Mouse (Mus musculus): ENCODE measurements around the gene Slc39a8. TPM values are rescaled to one million over a fixed set of nuclear protein-coding genes. Genes with fewer than 3 reads are reported as not detected.

Slc39a8 gene
- polyA plus RNA-seq, 1 experiment from 2014 or later = 16.1 TPM

- no peaks in the 10 kb centered on the region for H3K4me1 ChIP-seq
- H3K27ac ChIP-seq = no peak overlapping the region
- no peaks in the 10 kb centered on the region for H3K36me3 ChIP-seq
- no peak overlapping the region for H3K4me2 ChIP-seq (replicated peaks)
- no peak overlapping the region for H3K9ac ChIP-seq
- WGBS = 84% methylated on average over 14 of the region's 14 CpGs
- ATAC-seq (ENCODE audit: low FRiP score, low read depth) = no peak
- no peak overlapping the region for H3K4me3 ChIP-seq
- no peaks in the 10 kb centered on the region for H3K27me3 ChIP-seq (replicated peaks)
- H3K9me3 ChIP-seq = no peaks in the 10 kb centered on the region
Observed at GRCm38 (mm10) chr3:135854298-135854984, 29.4 kb downstream of the Slc39a8 start.

- no peaks in the 10 kb centered on the region for H3K27me3 ChIP-seq (replicated peaks)
- H3K9me3 ChIP-seq = no peaks in the 10 kb centered on the region
- no peak overlapping the region for H3K9ac ChIP-seq
- ATAC-seq (ENCODE audit: low FRiP score, low read depth) = no peak
- no peak overlapping the region for H3K4me2 ChIP-seq (replicated peaks)
- 85% methylated on average over 6 of the region's 6 CpGs for WGBS
- no peak overlapping the region for H3K4me3 ChIP-seq
- no peak overlapping the region for H3K27ac ChIP-seq
- no peaks in the 10 kb centered on the region for H3K36me3 ChIP-seq
- H3K4me1 ChIP-seq = no peaks in the 10 kb centered on the region
Observed at GRCm38 (mm10) chr3:135854985-135855340, 29.9 kb downstream of the Slc39a8 start.

GRCm38 (mm10) chr3:135856303-135856702 is 31.2 kb downstream of the Slc39a8 start:
- H3K27ac ChIP-seq = no peak overlapping the region
- no peak overlapping the region for H3K9ac ChIP-seq
- H3K4me1 ChIP-seq = no peaks in the 10 kb centered on the region
- H3K4me2 ChIP-seq (replicated peaks) = no peak overlapping the region
- no peak for ATAC-seq (ENCODE audit: low FRiP score, low read depth)
- no peaks in the 10 kb centered on the region for H3K27me3 ChIP-seq (replicated peaks)
- H3K9me3 ChIP-seq = no peaks in the 10 kb centered on the region
- H3K36me3 ChIP-seq = no peaks in the 10 kb centered on the region
- H3K4me3 ChIP-seq = no peak overlapping the region
- 35% methylated on average over 1 of the region's 1 CpGs for WGBS

DNA sequence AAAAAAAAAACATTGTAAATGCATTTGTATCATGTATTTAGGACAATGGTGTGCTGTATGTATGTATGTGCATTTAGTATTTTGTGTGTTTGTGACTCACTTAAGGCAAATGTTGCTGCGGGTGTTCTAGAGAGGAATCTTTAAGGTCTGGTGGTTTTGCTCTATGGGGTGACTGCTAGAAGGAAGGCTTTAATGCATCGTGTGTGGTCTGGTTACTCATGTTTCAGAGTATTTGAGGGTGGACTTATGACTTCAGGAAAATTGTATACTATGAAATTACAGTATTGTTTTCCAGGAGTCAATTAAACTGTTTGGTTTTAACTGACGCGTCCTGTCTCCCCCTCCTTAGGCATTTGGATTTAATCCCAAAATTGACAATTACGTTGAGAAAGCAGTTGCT is 32.1 kb downstream of the Slc39a8 start:
- Histone ChIP-seq H3K36me3 (no peaks in the 10 kb centered on the region), H3K4me3 (no peak overlapping the region), H3K27me3 (replicated peaks) (no peaks in the 10 kb centered on the region), H3K9ac (no peak overlapping the region), H3K4me1 (no peaks in the 10 kb centered on the region), H3K9me3 (no peaks in the 10 kb centered on the region), H3K27ac (no peak overlapping the region), H3K4me2 (replicated peaks) (no peak overlapping the region)
- WGBS = 73% methylated on average over 5 of the region's 5 CpGs
- peak; percentile 57; the same call in 1 of the 2 replicates for ATAC-seq (ENCODE audit: low FRiP score, low read depth)

GRCm38 (mm10) chr3:135859431-135859830 is 34.4 kb downstream of the Slc39a8 start:
- 73% methylated on average over 5 of the region's 5 CpGs for WGBS

DNA sequence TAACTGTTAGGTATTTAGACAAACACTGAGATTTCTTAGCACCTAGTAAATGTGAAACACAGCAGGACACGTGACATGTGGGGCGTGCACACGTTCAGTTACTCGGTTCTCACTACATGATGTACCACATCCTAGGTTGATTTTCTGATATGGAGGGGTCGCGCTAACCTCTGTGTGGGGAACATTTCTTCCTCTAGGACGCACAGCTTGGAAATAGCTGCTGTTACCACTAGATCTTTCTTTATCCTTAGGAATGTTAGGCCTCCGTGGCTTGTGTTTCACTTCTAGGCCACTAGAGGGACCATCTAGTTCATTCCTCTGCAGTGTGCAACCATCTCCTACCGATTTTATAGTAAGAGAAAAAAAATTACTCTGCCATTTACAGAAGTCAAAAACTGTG is 37.7 kb downstream of the Slc39a8 start:
- H3K4me2 ChIP-seq (replicated peaks) = no peak overlapping the region
- H3K36me3 ChIP-seq = no peaks in the 10 kb centered on the region
- H3K9me3 ChIP-seq = no peaks in the 10 kb centered on the region
- 56% methylated on average over 9 of the region's 9 CpGs for WGBS
- no peak overlapping the region for H3K27ac ChIP-seq
- no peak overlapping the region for H3K9ac ChIP-seq
- H3K27me3 ChIP-seq (replicated peaks) = no peaks in the 10 kb centered on the region
- peak; percentile 53; the same call in 1 of the 2 replicates for ATAC-seq (ENCODE audit: low FRiP score, low read depth)
- no peak overlapping the region for H3K4me3 ChIP-seq
- no peaks in the 10 kb centered on the region for H3K4me1 ChIP-seq

More at GRCm38 (mm10) chr3:135859431-135859830, 34.4 kb downstream of the Slc39a8 start:
- no peak overlapping the region for H3K9ac ChIP-seq
- no peaks in the 10 kb centered on the region for H3K4me1 ChIP-seq
- H3K4me3 ChIP-seq = no peak overlapping the region
- H3K27me3 ChIP-seq (replicated peaks) = no peaks in the 10 kb centered on the region
- no peaks in the 10 kb centered on the region for H3K36me3 ChIP-seq
- no peaks in the 10 kb centered on the region for H3K9me3 ChIP-seq
- no peak overlapping the region for H3K27ac ChIP-seq
- H3K4me2 ChIP-seq (replicated peaks) = no peak overlapping the region
- ATAC-seq (ENCODE audit: low FRiP score, low read depth) = no peak

- WGBS = 42% methylated on average over 4 of the region's 4 CpGs
- Histone ChIP-seq H3K4me1 (0 out of 2 replicates have a peak, but pooled peaks cover 5% of the 10 kb centered on the region), H3K27me3 (replicated peaks) (no peaks in the 10 kb centered on the region), H3K27ac (no peak overlapping the region), H3K9me3 (no peaks in the 10 kb centered on the region), H3K9ac (no peak overlapping the region), H3K4me3 (no peak overlapping the region), H3K36me3 (no peaks in the 10 kb centered on the region), H3K4me2 (replicated peaks) (no peak overlapping the region)
- no peak for ATAC-seq (ENCODE audit: low FRiP score, low read depth)
Observed at GRCm38 (mm10) chr3:135869041-135869440, 44.0 kb downstream of the Slc39a8 start.

DNA sequence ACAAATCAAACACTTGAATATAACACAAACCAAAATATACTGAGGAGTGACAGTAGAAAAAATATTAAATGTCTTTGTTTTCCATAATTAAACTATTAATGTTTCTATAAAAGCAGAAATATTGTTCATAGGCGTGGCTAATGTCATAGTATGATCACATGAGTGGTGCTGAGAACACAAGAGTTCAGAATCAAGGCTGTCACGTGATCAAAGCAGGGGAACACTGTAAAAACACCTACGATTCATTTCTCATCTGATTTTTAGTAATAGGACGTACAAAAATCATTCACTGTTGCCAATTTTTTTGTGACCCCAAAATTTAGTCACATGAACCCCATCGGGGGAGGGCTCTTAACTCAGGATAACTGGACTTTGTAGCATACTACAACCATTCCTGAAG is 47.2 kb downstream of the Slc39a8 start:
- Histone ChIP-seq H3K9ac (no peak overlapping the region), H3K4me3 (no peak overlapping the region), H3K27ac (no peak overlapping the region), H3K4me1 (0 out of 2 replicates have a peak, but pooled peaks cover 5% of the 10 kb centered on the region), H3K36me3 (no peaks in the 10 kb centered on the region), H3K4me2 (replicated peaks) (no peak overlapping the region), H3K27me3 (replicated peaks) (no peaks in the 10 kb centered on the region), H3K9me3 (no peaks in the 10 kb centered on the region)
- WGBS = 87% methylated on average over 5 of the region's 5 CpGs
- no peak for ATAC-seq (ENCODE audit: low FRiP score, low read depth)

DNA sequence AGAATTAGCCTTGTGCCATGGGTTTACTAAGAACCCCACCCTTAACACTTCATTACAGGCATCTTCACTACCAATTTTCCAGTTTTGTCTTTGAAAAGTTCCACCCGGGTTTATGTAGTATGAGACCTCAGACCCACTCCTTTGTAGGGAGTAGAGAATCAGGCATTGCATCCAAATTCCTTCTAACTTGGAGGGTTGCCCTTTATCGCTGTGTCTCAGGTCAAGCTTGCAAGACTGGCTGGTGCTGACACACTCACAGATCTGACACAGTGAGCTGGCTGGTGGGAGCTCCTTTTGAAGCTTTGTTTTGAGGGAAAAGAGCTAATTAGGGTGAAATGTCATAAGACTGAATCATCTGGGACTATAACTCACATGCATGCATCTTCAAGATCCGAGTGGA is 48.5 kb downstream of the Slc39a8 start:
- Histone ChIP-seq H3K27me3 (replicated peaks) (no peaks in the 10 kb centered on the region), H3K9me3 (no peaks in the 10 kb centered on the region), H3K27ac (no peak overlapping the region), H3K4me1 (0 out of 2 replicates have a peak, but pooled peaks cover 5% of the 10 kb centered on the region), H3K4me3 (no peak overlapping the region), H3K4me2 (replicated peaks) (no peak overlapping the region), H3K36me3 (no peaks in the 10 kb centered on the region), H3K9ac (no peak overlapping the region)
- no peak for ATAC-seq (ENCODE audit: low FRiP score, low read depth)
- WGBS = 80% methylated on average over 3 of the region's 3 CpGs

GRCm38 (mm10) chr3:135878048-135878447 is 53.0 kb downstream of the Slc39a8 start:
- Histone ChIP-seq H3K27me3 (replicated peaks) (no peaks in the 10 kb centered on the region), H3K27ac (no peak overlapping the region), H3K4me2 (replicated peaks) (no peak overlapping the region), H3K4me1 (no peaks in the 10 kb centered on the region), H3K4me3 (no peak overlapping the region), H3K9ac (no peak overlapping the region), H3K36me3 (no peaks in the 10 kb centered on the region), H3K9me3 (no peaks in the 10 kb centered on the region)
- no peak for ATAC-seq (ENCODE audit: low FRiP score, low read depth)
- WGBS = 93% methylated on average over 6 of the region's 6 CpGs

DNA sequence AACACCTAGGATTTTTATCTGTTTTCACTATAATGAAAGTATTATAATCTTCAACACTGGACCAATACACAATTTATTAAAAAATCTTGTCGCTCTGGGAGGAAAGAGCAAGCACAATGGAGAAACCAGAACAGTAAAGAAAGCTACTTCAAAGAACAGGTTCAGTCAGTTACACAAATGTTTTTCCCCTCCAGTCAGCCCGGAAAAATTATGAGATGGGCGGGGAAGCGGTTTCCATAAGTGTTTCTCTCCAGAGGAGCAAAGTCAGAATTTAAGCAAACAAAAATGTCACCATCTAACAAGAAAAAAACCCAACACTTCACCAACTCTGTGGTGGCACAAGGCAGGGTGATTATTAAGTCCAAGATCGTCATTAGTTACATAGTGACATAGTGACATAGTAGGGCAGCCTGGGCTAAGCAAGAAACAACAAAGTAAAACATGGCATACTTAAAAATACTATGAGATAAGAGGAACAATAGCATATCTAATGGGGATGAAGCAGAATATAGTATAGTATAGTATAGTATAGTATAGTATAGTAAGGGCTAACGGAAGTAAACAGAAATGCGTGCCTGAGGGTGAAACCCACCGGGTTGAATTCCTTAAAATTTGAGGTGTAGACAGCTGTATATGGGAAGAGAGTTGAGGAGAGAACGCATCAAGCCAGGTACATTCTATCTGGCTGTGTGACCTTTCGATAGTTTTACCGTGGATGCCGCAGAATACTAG is 61.0 kb downstream of the Slc39a8 start:
- Histone ChIP-seq H3K4me2 (replicated peaks) (no peak overlapping the region), H3K4me1 (peaks cover 3% of the 10 kb centered on the region; the same call in 1 of the 2 replicates), H3K9ac (no peak overlapping the region), H3K27me3 (replicated peaks) (no peaks in the 10 kb centered on the region), H3K27ac (no peak overlapping the region), H3K4me3 (no peak overlapping the region), H3K9me3 (no peaks in the 10 kb centered on the region), H3K36me3 (no peaks in the 10 kb centered on the region)
- WGBS = 76% methylated on average over 12 of the region's 12 CpGs
- peak; percentile 22; the same call in 1 of the 2 replicates for ATAC-seq (ENCODE audit: low FRiP score, low read depth)

- peaks cover 3% of the 10 kb centered on the region; the same call in 1 of the 2 replicates for H3K4me1 ChIP-seq
- no peaks in the 10 kb centered on the region for H3K36me3 ChIP-seq
- peak; percentile 39; the same call in 1 of the 2 replicates for ATAC-seq (ENCODE audit: low FRiP score, low read depth)
- no peak overlapping the region for H3K4me3 ChIP-seq
- no peaks in the 10 kb centered on the region for H3K27me3 ChIP-seq (replicated peaks)
- no peak overlapping the region for H3K4me2 ChIP-seq (replicated peaks)
- H3K9me3 ChIP-seq = no peaks in the 10 kb centered on the region
- WGBS = 47% methylated on average over 12 of the region's 12 CpGs
- no peak overlapping the region for H3K27ac ChIP-seq
- no peak overlapping the region for H3K9ac ChIP-seq
Observed at GRCm38 (mm10) chr3:135886659-135887027, 61.6 kb downstream of the Slc39a8 start.

Measured in neural tube, embryonic 12.5 days (tissue).